Mouse (Mus musculus) A20 (cell line): ENCODE data around the gene Galr3.
"Not testable (repeated sequence)": the region's sequence is repeated elsewhere in the genome, so short reads cannot be mapped to it uniquely, and the experiment has no call there.

Experiments
- DNase-seq: peaks from one replicate; pipeline ENCODE4 v3.0.0-alpha.2; 2011; ENCODE audit warnings: low read depth, low spot score

Gene Galr3

GRCm38 (mm10) chr15:79026511-79027290 lies 15.0 kb upstream of the Galr3 start:
- DNase-seq, result no peak

GRCm38 (mm10) chr15:79027291-79028205 lies 14.1 kb upstream of the Galr3 start:
- DNase-seq, result peak; percentile 35

GRCm38 (mm10) chr15:79028237-79028738 lies 13.4 kb upstream of the Galr3 start, which contains the start of gene H1f0:
Gene H1f0, plus strand, starts transcription at chr15:79028450.
- DNase-seq, result peak; percentile 77

GRCm38 (mm10) chr15:79028823-79029484 lies 12.7 kb upstream of the Galr3 start:
- DNase-seq, result peak; percentile 28

DNA sequence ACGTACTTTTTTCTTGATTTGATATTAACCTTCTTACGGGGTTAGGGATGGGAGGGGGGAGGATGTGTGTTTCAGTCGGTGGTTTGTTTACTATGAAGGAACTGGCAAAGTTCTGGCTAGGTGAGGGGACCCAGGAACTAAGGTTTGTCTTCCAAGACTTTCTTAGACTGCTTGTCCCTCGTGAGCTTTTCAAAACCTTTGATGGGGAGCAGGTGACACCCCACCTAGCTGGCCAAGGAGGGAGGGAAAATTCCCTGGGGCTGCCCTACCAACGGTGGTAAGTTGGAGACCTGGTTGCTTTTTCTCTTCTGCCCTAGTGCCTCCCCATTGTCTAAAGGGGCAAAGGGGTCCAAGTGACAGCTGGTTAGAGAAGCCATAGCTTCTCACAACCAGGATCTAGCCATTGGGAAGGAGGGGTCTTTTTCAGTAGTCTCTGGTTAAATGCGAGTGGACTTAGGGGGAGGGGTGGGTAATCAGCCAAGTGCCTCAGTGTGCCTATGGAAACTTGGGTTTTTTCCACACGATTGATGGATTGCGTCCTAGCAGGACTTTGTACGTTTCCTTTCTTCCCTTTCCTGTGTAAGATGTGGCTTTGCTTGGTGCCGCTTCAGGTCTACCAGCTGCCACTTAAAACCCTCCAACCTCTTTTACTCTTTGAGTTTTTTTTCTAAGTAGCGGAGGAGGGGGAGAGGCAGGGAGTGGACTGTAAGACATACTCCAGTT lies 12.0 kb upstream of the Galr3 start:
- DNase-seq, result peak; percentile 36

DNA sequence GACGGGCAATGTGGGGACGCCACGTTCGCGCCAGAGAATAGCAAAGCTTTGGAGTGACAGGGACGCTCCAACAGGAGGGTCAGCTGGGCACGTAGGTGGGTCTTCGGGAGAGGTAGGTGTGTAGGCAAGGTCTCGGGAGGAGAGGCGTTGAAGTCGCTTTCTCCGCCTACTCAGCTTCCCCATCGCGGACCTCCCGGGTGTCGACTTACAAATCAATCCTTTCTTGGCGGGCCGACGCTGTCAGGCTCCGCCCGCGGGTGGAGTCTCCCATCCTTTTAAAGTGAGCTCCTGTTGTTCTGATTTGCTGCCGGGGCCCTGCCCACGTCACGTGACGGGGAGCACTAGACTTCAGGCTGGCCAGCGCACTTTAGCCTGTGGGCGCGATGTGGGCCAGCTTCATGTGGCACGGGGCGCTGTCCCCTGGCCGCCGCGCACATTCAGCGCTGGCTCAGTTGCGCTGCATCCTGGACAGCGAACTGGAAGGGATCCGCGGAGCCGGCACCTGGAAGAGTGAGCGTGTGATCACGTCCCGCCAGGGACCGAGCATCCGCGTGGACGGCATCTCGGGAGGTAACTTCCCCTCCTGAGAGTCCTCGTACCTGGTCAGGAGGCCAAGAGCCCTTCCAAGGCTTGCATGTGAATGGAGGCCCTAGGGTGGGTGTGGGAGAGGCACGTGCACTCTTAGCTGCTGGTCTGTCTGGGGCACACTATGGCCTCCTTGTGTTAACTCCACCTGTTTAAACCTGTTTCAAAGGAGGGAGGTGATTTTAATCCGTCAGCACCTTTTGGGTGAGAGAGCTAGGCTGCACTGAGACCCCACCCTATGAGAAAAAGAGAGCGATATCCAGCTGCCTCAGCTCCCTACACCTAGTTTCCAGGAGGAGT lies 10.9 kb upstream of the Galr3 start:
- DNase-seq, result peak; percentile 96

GRCm38 (mm10) chr15:79031908-79032307 lies 9.8 kb upstream of the Galr3 start:
- not testable (repeated sequence) for DNase-seq

GRCm38 (mm10) chr15:79037913-79038328 lies 3.8 kb upstream of the Galr3 start:
- peak; percentile 76 for DNase-seq

DNA sequence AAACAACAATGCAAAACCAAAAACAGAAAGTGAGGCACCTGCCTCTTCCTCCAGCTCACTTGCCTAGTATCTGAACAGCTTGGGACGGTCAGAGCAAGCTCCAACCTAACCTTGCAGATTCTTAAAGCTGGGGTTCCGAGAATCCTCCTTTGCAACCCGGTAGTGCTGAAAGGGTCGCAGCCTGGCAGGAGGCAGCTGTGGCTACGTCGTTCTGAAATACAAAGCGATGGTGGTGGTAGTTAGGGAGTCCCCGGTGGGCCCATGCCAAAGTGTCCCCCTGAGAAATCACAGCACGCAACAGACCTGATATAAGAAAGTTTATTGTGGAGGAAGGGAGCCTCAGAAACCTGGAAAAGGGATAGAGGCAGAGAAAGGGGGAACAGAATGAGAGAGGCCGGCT lies 3.4 kb upstream of the Galr3 start:
- no peak for DNase-seq

GRCm38 (mm10) chr15:79038853-79039252 lies 2.8 kb upstream of the Galr3 start:
- peak; percentile 93 for DNase-seq

DNA sequence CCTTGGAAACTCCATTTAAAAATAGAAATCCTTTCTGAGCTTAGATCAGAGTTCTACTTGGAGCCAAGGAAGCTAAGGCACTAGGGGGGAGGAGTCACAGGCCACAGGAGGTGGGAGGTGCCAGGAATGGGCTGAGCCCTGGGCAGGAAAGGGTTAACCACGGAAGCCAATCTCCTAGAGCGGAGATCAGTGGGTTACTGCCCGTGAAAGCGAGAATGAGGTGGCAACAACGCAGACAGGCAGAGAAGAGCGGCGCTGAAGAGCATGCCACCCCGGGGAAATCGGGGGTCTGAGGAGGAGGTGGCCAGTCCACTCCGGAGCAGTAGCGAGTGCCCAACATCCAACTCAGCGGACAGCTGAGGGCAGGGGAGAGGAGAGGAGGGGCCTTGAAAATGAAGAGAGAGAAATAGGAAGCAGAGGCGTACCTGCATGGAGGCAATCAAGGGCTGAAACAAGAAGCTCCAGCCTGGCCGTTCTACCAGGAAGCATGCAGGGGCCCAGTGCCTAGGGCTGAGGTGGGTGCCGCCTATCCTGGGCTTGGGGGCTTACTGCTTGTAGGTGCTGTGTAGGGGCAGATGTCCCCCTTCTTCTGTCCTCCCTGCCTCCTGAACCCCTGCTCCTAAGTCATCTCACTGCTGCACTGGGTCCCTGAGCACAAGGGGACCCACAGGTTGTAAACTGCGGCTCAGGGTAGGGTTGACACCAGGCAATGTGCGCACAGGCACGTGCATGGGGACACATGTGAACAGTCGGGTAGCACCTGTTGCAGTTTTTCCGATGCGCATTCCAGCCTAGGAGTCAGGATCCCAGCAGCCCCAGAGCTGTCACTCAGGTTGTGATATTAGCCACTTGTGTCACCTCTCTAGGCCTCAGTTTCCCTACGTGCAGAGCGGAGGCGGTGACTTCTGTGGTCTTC lies 926 bp upstream of the Galr3 start:
- DNase-seq, result peak; percentile 62

- DNase-seq, result no peak
Measured at GRCm38 (mm10) chr15:79042721-79043491, 1.2 kb downstream of the Galr3 start.

DNA sequence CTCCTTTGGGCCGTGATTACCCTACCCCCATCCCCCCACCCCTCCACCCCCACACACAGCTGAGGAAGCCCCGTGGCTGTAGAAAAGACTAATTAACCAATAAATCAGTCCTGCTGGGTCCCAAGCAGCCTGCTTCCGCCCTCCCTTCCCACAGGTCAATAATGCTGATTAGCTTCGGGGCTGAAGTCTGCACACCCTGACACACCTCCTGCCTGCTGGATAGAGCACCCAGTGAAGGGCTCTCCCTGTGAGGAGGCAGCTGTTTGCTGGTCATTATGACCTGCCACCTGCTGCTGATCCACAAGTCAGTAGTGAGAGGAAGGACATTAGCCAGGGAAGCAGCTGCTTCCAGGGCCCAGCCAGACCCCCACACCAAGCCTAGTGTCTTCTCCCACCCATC lies 3.2 kb downstream of the Galr3 start:
- no peak for DNase-seq

DNA sequence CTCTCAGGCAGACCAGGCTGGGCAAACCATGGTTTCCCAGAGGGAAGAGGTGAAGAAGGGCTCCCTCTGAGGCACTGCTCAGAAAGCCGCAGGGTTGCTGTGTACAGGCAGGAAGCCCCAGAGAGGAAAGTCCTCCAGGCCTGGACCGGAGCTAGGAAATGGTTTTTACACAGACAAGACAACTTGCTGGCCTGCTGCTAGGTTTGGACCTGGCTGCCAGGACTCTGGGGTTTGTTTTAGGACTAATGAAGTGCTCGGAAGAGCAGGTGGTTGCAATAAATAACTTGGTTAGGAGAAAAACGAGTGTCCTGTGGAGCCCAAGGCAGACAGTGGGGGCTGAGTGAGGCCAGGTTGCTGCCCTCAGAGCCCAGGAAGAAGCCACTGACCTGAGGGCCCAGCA lies 6.5 kb downstream of the Galr3 start:
- DNase-seq, result no peak

- no peak for DNase-seq
Measured at GRCm38 (mm10) chr15:79050160-79050845, 8.6 kb downstream of the Galr3 start.

GRCm38 (mm10) chr15:79050964-79051363 lies 9.3 kb downstream of the Galr3 start:
- no peak for DNase-seq

DNA sequence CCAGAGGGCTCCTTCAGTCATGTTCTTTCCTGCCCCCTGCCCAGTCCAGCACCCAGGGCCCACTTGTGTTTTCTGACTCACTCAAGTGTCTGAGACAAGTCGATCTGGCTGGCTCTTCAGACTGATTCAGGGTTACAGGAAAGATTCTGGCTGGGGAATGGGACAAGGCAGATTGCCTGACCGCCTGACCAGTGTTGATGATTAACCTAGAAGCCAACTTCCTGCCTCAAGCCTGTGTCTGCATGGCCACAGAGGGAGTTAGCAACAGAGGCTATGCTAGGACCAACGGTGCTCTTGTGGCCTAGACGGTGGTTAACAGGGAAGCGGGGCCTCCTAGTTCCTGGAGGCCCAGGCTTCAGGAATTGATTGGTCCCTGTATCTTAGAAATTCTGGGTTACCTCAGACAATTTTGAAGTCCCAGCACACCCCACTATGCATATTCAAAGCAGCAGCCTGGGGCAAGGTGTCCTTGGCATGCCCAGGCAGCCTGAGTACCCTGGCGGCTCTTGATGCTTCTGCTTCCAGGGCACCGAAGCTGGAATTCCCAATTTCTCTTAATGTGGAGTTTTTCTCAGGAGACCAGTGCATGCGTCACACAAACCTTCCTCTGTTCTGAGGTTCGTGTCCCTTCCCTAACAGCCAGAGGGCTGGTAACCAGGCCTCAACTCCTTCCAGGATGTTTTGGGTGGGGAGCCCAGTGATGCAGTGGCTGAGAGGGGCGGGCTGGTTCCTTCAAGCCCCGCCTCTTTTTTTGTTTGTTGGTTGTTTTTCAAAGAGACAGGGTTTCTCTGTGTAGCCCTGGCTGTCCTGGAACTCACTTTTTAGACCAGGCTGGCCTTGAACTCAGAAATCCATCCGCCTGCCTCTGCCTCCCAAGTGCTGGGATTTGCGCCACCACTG lies 10.0 kb downstream of the Galr3 start:
- DNase-seq, result no peak
